Mouse (Mus musculus): ENCODE measurements around the gene Scamp2.

DNA sequence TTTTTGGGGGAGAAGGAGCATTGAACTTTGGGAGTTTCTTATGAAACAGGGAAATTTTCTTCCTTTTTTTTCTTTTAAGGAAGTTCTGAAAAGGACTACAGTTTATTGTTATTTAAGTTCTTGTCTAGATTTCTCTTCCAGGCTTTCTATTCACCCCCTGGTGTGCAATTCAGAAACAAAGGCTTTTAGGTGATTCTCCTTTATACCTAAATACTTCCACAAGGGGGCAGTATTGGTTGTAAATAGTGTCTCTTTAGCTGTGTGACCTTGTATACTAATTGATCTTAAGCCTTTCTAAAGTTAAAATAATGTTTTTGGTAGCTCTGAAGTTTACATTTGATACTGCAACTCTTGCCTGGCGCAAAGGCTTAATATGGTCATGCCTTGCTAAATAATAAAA lies 37.0 kb upstream of the Scamp2 start:
- TF ChIP-seq EP300 (IDR thresholded peaks at IDR 0.05) (no peak), CTCF (IDR thresholded peaks at IDR 0.05) (peak; percentile 64)

All from lung, postnatal 0 days (tissue).